Mouse (Mus musculus) adrenal gland, adult 8-10 months (tissue): ENCODE measurements around the gene Gtpbp3. TPM values are rescaled to one million over a fixed set of nuclear protein-coding genes. Genes with fewer than 3 reads are reported as not detected.

ENCODE experiments used
- DNase-seq: peaks from one replicate; pipeline ENCODE4 v3.0.0; 2022
- total RNA-seq, 4 experiments: library from RNA; stranded (reverse); gene quantifications; 2 replicates each; pipeline ENCODE4 v1.2.4; 2022

Gtpbp3 gene
- total RNA-seq, 4 experiments from 2014 or later: 23.1 to 32.0 (median 29.0) TPM

DNA sequence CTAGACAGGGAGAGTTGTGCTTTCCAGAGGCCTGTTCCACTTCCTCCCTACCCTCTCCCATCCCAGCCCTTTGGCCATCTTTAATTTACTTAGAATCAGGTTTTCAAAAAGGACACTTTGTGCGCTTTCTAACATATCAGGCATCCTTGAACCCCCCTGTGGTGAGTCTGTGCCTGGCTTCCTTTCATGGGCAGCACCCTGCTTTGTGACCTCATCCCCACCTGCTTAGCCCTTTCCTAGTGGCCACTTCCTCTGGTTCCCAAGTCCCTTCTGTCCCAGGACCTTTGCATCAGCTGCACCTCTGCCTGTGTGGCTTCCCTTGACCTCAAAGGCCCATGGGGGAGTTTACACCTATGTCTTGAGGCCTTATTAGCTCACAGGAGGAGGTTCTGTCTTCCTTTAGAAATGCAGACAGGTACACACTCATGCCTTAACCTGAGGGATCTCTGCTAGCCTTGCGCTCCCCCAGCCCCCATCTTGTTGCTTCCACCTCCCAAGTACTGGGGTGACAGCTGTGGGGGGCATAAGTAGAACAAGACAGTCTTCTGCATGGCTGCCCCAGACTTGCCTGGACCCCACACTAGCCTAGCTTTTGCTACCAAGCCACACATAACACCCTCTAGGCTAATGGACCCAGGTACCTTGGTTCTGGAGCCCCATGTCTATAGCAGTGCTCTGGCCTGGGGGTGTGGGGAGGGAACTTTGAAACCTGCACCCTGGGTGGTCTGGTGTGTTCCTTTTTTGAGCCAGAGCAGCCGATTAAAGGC, 17.6 kb upstream of the Gtpbp3 start:
- peak; percentile 13 for DNase-seq

DNA sequence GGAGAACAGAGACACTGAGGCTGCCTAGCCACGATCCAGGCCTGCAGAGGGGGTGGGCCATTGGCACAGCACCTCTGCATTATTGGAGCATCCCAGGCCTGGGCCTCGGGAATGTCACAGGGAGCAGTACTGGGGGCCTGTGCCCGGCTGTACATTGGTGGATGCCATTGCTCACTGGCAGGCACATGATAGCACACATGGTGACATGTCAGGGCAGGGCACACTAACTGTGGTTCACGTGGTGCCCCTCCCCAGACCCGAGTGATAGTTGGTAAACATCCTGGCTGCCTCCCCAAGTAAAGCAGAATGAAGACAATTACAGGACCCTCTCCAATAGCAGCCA, 17.0 kb upstream of the Gtpbp3 start:
- DNase-seq: no peak

DNA sequence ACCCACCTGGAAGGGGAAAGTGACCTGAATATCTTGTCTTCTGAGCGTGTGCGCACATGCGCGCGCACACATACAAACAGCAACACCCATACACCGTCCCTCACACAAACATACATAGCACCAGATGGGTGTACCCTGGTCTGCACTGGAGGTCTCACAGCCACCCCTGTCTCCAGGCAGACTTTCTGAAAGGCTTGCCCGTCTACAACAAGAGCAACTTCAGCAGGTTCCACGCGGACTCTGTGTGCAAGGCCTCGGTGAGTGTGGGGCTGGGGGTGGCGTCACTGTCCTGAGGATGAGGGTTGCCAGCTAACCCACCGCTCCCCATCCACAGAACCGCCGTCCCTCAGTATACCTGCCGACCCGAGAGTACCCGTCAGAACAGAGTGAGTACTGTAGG, 16.0 kb upstream of the Gtpbp3 start:
- no peak for DNase-seq

DNA sequence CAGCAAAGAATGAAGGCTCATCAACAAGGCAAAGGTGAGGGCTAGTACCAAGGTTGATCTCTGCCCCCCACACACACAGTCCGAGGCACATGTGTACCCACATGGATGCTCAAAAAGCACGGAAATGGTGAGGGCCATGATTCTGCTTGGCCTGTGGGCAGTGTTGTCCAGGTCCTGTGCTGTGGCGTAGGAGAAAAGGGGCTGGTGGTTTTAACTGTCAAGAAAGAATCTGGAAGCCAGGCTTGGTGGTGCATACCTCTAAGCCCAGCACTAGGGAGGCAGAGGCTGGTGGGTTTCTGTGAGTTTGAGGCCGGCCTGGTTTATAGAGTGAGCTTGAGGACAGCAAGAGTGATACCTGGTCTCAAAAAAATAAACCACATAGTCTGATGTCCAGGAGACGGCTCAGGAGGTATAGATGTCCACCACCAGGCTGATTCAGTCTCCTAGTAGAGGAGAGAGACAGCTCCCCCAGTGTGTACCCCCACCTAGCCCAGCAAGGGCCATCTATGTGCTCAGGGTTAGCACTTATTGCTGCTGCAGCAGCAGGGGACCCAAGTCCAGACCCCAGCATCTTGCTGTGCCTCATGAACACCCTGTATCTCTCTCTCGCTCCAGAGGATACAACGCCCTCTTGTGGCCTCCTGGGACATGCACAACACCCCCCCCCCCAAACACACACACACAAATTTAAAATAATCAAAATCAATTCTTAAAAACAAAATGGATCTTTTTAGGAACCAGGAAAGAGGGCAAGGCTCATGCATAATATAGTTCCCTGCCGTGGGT, 15.1 kb upstream of the Gtpbp3 start:
- DNase-seq: no peak

DNA sequence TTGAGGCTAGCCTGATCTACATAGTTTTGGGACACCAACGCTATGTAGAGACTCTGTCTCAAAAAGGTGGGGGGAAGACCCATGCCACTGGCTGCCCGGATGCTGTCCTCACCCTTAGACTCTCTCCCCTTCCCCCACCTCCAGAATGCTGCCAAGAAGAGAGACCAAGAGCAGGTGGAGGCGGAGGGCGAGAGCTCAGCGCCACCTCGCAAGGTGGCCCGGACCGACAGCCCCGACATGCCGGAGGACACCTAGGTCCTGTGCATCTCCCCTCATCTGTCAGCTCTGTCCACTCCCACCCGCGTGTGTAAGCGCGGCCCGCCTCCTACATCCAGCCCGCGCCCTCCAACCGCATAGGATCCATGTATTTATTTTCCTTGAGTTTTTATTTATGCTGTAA, 13.6 kb upstream of the Gtpbp3 start:
- peak; percentile 18 for DNase-seq

DNA sequence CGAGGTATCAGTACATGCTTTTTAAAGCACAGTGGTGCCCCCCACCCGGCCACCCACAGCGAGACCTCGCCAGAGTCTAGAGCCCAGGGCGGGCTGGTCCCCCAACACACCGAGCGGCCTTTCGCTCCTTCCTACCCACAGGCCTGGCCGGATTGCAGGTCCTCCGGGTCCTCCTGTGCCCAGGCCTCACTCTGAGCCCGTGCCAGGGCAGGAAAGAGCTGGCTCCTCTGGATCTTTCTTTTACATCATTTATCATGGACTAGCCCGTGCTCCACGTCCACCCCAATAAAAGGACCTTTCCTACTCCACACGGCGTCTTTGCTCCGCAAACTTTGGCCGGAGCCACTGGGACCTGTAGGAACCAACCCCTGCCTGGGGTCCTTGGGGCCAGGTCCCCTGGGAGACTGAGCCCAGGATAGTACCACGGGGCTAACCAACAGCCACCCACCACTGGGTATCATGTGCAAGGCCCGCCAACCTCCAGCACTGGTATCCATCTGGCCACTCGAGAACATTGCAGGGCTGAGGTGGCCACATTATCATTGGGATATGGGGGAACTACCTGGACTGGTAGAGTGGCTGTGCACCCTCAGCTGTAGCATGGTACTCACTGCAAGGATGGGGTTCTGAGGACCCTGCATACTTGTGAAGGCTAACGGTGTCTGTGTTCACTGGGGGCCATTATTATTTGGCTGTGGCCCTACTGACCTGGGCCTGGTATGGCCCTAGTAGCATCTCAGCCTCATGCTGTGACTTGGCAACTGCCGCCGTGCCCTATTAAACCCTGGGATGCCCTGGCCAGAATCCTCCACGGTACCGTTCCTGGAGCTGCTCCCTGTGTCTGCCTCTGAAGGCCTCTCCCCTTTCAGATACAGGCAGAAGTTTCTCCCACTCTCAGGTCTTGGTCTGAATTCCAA, 12.9 kb upstream of the Gtpbp3 start:
- peak; percentile 7 for DNase-seq

DNA sequence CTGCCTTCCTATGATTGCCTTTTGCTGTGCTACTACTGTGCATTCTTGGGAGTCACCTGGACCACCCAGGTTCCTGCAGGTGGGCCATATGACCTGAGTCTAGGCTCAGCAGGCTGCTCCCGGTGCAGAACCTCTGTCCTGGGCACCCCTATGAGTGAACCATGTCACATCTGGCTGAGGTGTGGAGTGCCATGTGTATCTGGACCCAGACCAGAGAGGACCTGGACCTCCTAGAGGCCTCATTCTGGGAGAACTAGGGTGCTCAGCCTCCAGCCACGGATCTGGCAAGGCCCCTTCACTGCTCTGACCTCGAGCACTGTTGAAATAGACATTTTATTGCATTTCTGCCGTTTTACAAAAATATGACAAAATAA, 12.2 kb upstream of the Gtpbp3 start:
- DNase-seq: peak; percentile 10

DNA sequence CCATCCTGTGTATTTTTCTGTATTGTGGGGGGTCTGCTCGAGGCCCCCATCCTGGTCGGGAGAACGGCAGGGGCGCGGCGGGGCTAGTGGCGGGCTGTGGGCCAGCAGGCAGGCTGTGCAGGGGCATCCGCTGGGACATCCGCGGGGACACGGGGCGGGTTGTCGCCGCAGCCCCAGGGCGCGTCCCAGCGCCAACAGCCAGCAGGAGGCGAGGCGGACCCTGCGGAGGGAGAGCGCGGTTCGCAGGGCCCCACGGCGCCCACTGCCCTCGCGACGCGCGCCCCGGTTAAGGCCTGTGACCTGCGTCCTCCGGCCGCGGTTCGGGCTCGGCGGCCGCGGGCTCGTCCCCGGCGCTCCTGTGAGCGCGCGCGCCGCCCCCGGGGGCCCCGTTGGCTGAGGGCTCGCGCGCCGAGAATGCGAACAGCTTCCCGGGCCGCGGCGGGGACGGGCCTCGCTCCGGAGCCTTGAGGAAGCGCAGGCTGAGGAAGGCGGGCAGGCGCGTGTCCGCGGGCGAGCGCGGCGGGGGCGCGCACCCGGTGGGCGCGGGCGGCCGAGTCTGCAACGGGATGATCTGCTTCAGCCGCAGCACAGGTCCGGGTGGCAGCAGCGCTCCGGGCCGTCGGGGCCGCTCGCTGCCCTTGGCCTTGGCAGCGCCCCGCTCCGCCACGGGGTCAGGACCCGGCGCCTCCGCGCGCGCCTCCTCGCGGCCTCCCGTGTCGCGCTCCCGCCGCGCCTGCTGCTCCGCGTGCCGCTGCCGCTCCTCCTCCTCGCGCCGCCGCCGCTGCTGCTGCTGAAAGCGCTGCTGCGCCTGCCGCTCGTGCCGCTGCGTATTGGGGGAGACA, 11.6 kb upstream of the Gtpbp3 start:
- DNase-seq: peak; percentile 75

DNA sequence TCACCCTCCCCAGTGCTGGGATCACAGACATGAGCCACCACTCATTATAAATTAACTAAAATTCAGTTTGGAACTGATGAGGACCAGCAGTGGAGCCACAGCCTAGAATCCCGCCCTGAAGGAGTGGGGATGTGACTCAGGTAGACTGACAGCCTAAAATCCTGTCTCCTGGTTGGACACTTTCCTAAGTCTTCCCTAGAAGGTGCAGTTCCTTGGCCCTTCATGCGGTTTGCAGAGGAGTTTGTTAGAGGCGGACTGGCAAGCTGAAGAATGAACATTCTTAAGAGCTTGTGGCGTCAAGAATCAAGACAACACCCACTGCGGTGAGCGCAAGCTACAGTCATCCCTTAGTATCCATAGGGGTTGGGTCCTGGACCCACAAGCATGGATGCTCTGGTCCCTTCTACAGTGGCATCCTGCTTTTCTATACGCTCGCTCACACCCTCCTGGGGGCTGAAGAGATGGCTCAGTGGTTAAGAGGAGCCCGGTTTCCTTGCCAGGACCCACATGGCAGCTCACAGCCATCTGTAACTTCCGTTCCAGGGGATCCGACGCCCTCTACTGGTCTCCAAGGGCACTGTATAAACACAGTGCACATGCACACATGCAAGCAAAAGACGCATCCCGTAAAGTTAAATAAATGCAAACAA, 10.6 kb upstream of the Gtpbp3 start:
- DNase-seq: peak; percentile 9

DNA sequence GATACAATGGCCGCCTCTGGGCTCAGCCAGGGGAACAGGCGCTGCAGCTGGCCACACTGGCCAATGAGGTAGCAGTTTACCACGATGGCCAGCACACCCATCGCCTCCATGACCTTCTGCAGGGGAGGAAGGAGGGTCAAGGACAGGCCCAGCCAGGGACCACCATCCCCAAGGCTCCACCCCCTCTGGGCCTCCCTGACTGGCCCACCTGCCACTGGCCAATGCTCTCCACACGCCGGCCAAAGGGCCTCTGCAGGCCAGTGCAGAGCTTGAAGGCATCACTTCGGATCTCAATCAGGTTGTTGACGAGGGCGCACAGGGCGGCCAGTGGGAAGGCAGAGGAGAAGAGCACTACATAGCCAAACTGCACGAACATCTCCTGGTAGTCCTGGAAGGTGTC, 9.0 kb upstream of the Gtpbp3 start:
- DNase-seq: peak; percentile 14

DNA sequence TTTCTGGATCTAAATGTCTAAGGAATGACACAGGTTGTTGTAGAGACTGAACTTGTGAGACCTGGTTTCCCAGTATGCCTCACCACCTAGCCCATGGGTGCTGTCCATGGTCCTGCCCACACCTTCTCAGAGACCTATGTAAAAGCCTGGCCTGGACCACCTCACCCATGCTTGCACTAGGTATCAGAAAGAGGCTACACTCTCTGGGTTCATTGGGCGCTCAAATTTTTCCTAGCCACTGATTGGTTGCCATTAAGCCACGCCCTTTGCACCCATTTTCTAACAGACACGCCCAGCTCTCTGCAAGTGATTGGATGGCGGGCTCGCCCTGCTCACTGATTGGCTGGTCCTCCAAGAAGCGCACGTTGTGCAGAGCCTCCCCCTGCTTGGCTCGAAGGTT, 4.0 kb upstream of the Gtpbp3 start:
- DNase-seq: no peak

DNA sequence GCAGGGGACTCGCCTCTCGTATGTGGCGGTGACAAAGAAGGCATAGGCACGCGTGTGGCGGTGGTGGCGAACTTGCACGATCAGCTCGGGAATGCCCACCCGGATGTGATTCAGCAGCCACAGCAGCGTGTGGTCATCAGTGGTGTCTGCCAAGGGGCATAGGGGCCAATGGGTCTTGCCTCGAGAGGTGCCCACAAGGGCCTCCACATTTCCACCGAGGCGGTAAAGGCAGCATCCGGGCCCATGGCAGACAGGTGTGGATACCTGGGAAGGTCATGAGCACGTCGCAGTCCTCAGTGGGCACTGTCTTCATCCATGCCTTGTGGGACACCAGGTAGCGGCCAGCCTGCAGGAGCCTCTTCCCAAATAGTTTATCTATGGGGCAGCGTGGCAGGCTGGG, 3.2 kb upstream of the Gtpbp3 start:
- DNase-seq: no peak

DNA sequence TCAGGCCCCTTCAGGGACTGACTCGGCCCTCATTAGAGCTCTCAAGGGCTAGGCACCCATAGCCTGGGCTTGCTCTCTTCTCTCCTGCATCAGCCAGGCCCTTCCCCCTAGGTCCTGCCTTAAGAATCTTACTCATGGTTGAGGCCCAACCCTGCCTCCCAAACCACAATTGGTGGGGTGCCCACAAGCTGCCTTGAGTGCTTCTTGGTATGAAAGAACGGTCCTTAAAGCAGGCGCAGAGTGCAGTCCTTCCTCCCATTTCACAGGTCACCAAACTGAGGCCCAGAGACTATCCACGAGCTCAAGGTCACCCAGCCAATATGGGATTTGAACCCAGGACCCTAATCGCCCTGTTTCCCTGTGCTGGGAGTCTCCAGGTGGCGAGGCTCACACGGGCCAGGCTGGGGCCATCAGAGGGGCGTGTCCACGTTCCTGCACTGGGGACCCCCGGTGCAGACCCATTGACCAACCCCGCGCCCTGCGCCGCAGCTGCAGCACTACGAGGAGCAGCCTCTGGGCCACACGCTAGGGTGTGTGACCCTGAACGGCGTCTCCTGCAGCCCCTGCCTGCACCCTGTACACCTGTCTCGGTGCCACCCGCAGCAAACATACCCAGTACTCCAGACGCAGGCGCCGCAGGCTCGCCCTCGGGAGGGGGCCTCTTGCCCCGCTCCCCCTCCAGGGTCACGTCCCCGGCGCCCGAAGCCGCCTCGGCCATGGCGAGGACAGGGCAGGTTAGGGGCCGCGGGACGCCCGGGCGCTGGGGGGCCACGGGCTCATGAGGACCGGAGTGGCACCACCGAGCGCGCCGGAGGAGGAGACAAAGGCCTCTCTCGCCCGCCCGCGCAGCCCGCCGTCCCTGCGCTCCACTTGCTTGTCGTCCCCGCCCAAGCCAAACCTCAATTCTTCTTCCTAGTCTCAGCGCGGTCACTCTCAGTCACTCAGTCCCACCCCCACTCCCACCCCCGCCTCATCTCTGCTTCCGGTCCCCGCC, 2.5 kb upstream of the Gtpbp3 start, which contains the start of gene Ano8:
TSS of gene Ano8 (minus strand) at position 822 of the 994 bp plus-strand sequence.
- peak; percentile 76 for DNase-seq

DNA sequence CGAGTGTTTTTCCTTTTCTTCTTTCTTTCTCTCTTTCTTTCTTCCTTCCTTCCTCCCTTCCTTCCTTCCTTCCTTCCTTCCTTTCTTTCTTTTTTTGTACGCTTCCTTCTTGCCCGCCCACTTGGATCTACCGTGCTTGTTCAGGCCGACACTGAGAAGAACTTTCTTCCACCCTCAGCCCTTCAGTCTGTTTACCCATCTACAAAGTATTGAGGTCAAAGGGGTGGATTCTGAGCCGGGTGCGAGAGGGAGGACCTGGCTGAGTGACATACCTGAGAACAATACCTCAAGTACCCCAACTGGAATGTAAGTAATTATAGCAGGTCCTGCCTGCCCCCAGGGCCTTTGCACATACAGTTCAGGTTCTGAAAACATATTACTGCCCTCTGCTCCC, 1.8 kb upstream of the Gtpbp3 start:
- DNase-seq: no peak

DNA sequence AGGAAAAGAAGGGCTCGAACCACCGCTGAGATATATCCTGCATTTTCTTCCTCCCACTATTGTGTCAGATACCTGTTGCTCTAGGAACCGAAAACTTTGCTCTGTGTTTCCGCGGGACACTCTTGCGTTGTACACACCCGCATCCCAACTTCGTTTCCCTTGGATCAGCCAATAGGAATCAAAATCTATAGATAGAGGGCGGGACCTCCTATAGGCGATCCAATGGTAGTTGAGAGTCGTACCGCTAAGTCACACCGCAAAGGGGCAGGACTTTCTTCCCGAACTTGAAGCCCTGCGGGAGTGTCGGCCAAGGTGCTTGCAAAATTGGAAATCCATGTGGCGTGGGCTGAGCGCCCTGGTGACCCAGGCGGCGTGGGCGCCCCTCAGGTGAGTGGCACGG, 551 bp downstream of the Gtpbp3 start:
- DNase-seq: peak; percentile 87

DNA sequence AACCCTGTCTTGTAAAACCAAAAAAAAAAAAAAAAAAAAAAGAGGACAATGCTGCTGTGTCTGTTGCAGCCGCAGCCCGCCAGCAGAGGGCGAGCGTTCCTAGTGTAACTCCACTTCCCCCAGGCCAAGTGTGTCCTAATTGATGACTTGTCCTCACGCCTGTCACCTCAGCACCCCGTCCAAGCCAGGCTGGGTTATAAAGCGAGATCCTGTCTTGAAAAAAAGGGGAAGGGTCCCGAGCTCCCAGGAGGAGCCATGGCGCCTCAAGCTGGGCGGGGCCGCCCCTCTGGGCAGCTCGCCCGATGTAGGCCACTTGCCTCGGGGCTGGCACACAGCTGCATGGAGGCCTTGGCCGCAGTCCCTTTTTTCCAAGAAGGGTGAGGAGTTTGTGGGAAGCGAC, 7.1 kb downstream of the Gtpbp3 start:
- DNase-seq: peak; percentile 80

DNA sequence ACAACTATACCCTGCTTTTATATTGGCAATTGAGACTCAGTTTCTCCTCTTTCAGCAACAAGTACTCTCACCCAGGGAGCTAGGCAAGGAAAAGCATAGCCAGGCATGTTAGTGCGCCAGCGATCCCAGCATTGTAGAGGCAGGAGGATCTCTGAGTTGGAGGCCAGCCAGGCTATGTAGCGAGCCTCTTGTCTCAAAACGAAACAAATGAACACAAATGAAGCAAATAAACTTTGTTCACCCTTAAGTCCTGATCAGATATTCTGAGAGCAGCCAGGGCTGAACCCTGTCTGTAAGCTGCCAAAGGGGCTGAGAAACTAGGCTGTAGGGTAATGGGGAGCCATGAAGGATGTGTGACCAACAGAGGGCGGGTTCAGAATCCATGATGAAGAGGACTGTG, 7.9 kb downstream of the Gtpbp3 start:
- no peak for DNase-seq

DNA sequence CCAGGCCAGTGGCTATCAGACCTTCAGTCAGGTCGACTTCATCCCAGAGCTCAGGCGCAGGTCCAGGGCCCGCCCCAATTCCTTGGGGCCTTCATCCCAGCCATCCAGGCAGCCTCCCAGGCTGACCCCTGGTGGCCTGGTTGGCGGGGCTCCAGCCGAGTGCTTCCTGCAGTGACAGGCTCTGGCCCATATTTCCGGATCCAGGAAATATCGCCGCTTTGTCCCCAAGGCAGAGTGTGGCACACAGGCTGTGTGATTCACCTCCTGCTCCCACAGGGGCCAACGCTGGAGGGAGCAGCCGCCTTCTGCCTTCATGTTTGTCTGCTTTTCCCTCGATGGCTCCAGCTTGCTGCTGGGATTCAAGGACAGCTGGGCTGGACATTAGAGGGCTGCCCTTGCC, 8.6 kb downstream of the Gtpbp3 start:
- peak; percentile 96 for DNase-seq

DNA sequence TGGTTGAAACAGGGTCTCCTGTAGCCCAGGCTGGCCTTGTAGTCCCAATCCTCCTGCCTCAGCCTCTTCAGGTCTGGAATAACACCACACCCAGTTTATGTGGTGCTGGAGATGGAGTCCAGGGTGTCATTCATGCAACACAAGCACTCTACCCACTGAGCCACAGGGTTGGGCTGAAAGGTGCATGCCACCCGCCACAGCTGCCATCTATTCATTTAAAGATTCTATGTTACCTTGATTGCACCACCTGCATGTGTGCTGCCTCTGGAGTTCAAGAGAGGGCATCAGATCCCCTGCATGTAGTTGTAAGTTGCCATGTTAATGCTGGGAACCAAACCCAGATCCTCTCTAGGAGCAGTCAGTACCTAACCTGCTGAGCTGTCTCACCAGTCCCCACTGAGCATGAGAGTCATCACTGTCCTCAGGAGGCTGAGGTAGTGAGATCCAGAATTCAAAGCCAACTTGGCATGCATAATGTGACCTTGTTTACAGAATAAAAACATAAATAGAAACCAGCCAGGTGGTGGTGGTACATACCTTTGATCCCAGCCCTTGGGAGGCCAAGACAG, 9.3 kb downstream of the Gtpbp3 start:
- no peak for DNase-seq
